Mouse (Mus musculus) neural tube, postnatal 0 days (tissue): ENCODE results near the gene Gm3839. TPM values are rescaled to one million over a fixed set of nuclear protein-coding genes. Genes with fewer than 3 reads are reported as not detected.

Experiments
- microRNA-seq: library from miRNA; unstranded; fragments of <30 nt; microRNA quantifications from one replicate; pipeline ENCODE4, GENCODE M21; 2016
- polyA plus RNA-seq: library from polyadenylated mRNA; unstranded; fragments of >200 nt; fragmentation: Nextera tagmentation; extraction: Ambion mirVana; gene quantifications from 2 replicates; pipeline ENCODE4 v1.2.1, GENCODE M21; 2015

Gm3839 gene
- polyA plus RNA-seq = 1.5 and 1.9 TPM in 2 replicates

GRCm38 (mm10) chr14:11356626-11357025 is at the start of gene Gm3839:
Gm3839 (minus strand) TSS chr14:11356726.

Small RNAs within 50 kb of the gene (microRNA-seq; reads per million reads assigned to microRNA genes)
- gene Mir5124b = not detected

Other genes with a start within 250 kb of the Gm3839 start
- gene Fhit, start 194.7 kb downstream of the Gm3839 start, polyA plus RNA-seq = 11.7 and 12.8 TPM in 2 replicates
- 29.1 and 33.3 TPM in 2 replicates for gene Ptprg, start 196.8 kb upstream of the Gm3839 start, polyA plus RNA-seq